Mouse (Mus musculus) myocyte (in vitro differentiated cells): ENCODE measurements around the gene Galnt7.

ENCODE experiments used
- CEBPB ChIP-seq: IDR thresholded peaks from 2 replicates; pipeline ENCODE4 v1.6.1; 2011; ENCODE audit warnings: mild to moderate bottlenecking, moderate library complexity; ENCODE audit not compliant: poor library complexity, insufficient read depth, severe bottlenecking
- E2F4 ChIP-seq: IDR thresholded peaks from one replicate; pipeline ENCODE4 v1.6.1; 2011; ENCODE audit warnings: mild to moderate bottlenecking, control low read depth, moderate library complexity; ENCODE audit not compliant: insufficient read depth
- MAX ChIP-seq: IDR thresholded peaks from one replicate; pipeline ENCODE4 v1.6.1; 2011; ENCODE audit warnings: low read depth, mild to moderate bottlenecking, control low read depth
- MYOD1 ChIP-seq, 3 experiments: IDR thresholded peaks; one replicate each; pipeline ENCODE4 v1.6.1; 2011; ENCODE audit warnings: control low read depth in 2 of 3, low read depth in 2 of 3, mild to moderate bottlenecking in 2 of 3, moderate library complexity in 1 of 3; ENCODE audit not compliant: insufficient read length in 2 of 3, control insufficient read depth in 1 of 3
- MYOG ChIP-seq, 3 experiments: IDR thresholded peaks; one replicate each; pipeline ENCODE4 v1.6.1; 2011; ENCODE audit warnings: control low read depth in 2 of 3, low read depth in 2 of 3, mild to moderate bottlenecking in 2 of 3; ENCODE audit not compliant: insufficient read length in 2 of 3, control insufficient read depth in 1 of 3, insufficient read depth in 1 of 3
- POLR2A ChIP-seq: IDR thresholded peaks from one replicate; pipeline ENCODE4 v1.6.1; 2011; ENCODE audit warnings: low read depth, mild to moderate bottlenecking, control low read depth, moderate library complexity; ENCODE audit not compliant: insufficient read length
- POLR2AphosphoS2 ChIP-seq: IDR thresholded peaks from one replicate; pipeline ENCODE4 v1.6.1; 2011; ENCODE audit warnings: low read depth, control low read depth; ENCODE audit not compliant: insufficient read length
- SRF ChIP-seq: IDR thresholded peaks from one replicate; pipeline ENCODE4 v1.6.1; 2011; ENCODE audit warnings: low read depth; ENCODE audit not compliant: control insufficient read depth, insufficient read length
- TCF12 ChIP-seq: IDR thresholded peaks from one replicate; pipeline ENCODE4 v1.6.1; 2011; ENCODE audit warnings: mild to moderate bottlenecking, control low read depth; ENCODE audit not compliant: poor library complexity, insufficient read depth, severe bottlenecking
- TCF3 ChIP-seq: IDR thresholded peaks from one replicate; pipeline ENCODE4 v1.6.1; 2011; ENCODE audit warnings: low read depth, control low read depth; ENCODE audit not compliant: insufficient read length
- USF1 ChIP-seq: IDR thresholded peaks from one replicate; pipeline ENCODE4 v1.6.1; 2011; ENCODE audit warnings: low read depth, mild to moderate bottlenecking, control low read depth, moderate library complexity

- TF ChIP-seq MYOG (IDR thresholded peaks at IDR 0.05; ENCODE audit: control insufficient read depth in 1 of 3, insufficient read depth in 1 of 3, insufficient read length in 2 of 3, low read depth in 2 of 3) (no peak), POLR2A (no peak), USF1 (no peak), MYOD1 (IDR thresholded peaks at IDR 0.05; ENCODE audit: control insufficient read depth in 1 of 3, insufficient read length in 2 of 3, low read depth in 2 of 3) (no peak), TCF3 (no peak), MAX (no peak), TCF12 (no peak), SRF (no peak), CEBPB (no peak), E2F4 (no peak), POLR2AphosphoS2 (no peak)
Measured at GRCm38 (mm10) chr8:57631780-57632179, 21.1 kb downstream of the Galnt7 start.
